Mouse (Mus musculus): ENCODE data around the gene Ctdsp2. TPM values are rescaled to one million over a fixed set of nuclear protein-coding genes. Genes with fewer than 3 reads are reported as not detected.

Ctdsp2 gene
- polyA plus RNA-seq, 1 experiment from 2014 or later, result 109 TPM

GRCm38 (mm10) chr10:127048608-127049394, 70.3 kb downstream of the Ctdsp2 start:
- DNase-seq (ENCODE audit: low spot score), result no peak
- no peak overlapping the region for H3K9ac ChIP-seq (ENCODE audit: low read depth, low read length)

More at GRCm38 (mm10) chr10:127048608-127049394, 70.3 kb downstream of the Ctdsp2 start:
- no peak overlapping the region for H3K27ac ChIP-seq (replicated peaks; ENCODE audit: low read depth, low read length)
- WGBS, result 3% methylated on average over 35 of the region's 35 CpGs
- no peaks in the 10 kb centered on the region for H3K9me3 ChIP-seq (ENCODE audit: control insufficient read depth, low read length)
- H3K4me1 ChIP-seq (ENCODE audit: control insufficient read depth, insufficient read depth, low read length), result no peaks in the 10 kb centered on the region
- H3K4me3 ChIP-seq (ENCODE audit: low read depth, low read length), result peak overlapping the region; percentile 15
- H3K27me3 ChIP-seq (replicated peaks; ENCODE audit: control insufficient read depth, insufficient read depth, low read length), result peaks cover 50% of the 10 kb centered on the region
- 0 out of 2 replicates have a peak, but pooled peaks have one; percentile 8 for ATAC-seq (ENCODE audit: low read depth)
- H3K4me2 ChIP-seq (ENCODE audit: low read depth, low read length), result peak overlapping the region; percentile 28
- H3K36me3 ChIP-seq (ENCODE audit: control insufficient read depth, insufficient read depth, low read length), result peaks cover 6% of the 10 kb centered on the region; the same call in 1 of the 2 replicates

MicroRNA genes within 50 kb of the gene (microRNA counts, 519-probe panel; counts per million panel counts)
- microRNA mmu-miR-26a (2,601 counts per million, percentile 54 among the panel's probes with 10 or more counts), microRNA mmu-miR-546 (19.3 counts per million)

Small RNAs within 50 kb of the gene (microRNA-seq; reads per million reads assigned to microRNA genes)
- gene Mir26a-2 (ENCODE audit: borderline number of aligned reads) (57.9 reads per million, percentile 47 among the genes with 10 or more reads in this experiment), gene Mir546 (ENCODE audit: borderline number of aligned reads) (not detected)

Other genes starting within 250 kb of the Ctdsp2 start
- gene Atp23, start 77.4 kb upstream of the Ctdsp2 start, polyA plus RNA-seq (2014; fragmentation: Nextera tagmentation; extraction: Ambion mirVana), result 16.7 and 20.6 TPM in 2 replicates
- gene Avil, start 22.0 kb downstream of the Ctdsp2 start, polyA plus RNA-seq (2014; fragmentation: Nextera tagmentation; extraction: Ambion mirVana), result 7.8 and 9.0 TPM in 2 replicates
- gene Tsfm, start 52.1 kb downstream of the Ctdsp2 start, polyA plus RNA-seq (2014; fragmentation: Nextera tagmentation; extraction: Ambion mirVana), result 61.0 and 61.3 TPM in 2 replicates
- 47.7 and 55.9 TPM in 2 replicates for gene Mettl1, start 62.7 kb downstream of the Ctdsp2 start, polyA plus RNA-seq (2014; fragmentation: Nextera tagmentation; extraction: Ambion mirVana)
- gene Eef1akmt3, start 62.8 kb downstream of the Ctdsp2 start, polyA plus RNA-seq (2014; fragmentation: Nextera tagmentation; extraction: Ambion mirVana), result 0.84 and 1.0 TPM in 2 replicates
- 0.13 and 0.29 TPM in 2 replicates for gene Cyp27b1, start 69.5 kb downstream of the Ctdsp2 start, polyA plus RNA-seq (2014; fragmentation: Nextera tagmentation; extraction: Ambion mirVana)
- 1.5 and 2.0 TPM in 2 replicates for gene March9, start 81.5 kb downstream of the Ctdsp2 start, polyA plus RNA-seq (2014; fragmentation: Nextera tagmentation; extraction: Ambion mirVana)
- gene Cdk4, start 84.8 kb downstream of the Ctdsp2 start, polyA plus RNA-seq (2014; fragmentation: Nextera tagmentation; extraction: Ambion mirVana), result 1,371 and 1,625 TPM in 2 replicates
- 51.8 and 53.6 TPM in 2 replicates for gene Tspan31, start 91.5 kb downstream of the Ctdsp2 start, polyA plus RNA-seq (2014; fragmentation: Nextera tagmentation; extraction: Ambion mirVana)
- gene Agap2, start 96.6 kb downstream of the Ctdsp2 start, polyA plus RNA-seq (2014; fragmentation: Nextera tagmentation; extraction: Ambion mirVana), result 0.45 and 0.72 TPM in 2 replicates
- gene Os9, start 142.4 kb downstream of the Ctdsp2 start, polyA plus RNA-seq (2014; fragmentation: Nextera tagmentation; extraction: Ambion mirVana), result 59.3 and 62.9 TPM in 2 replicates
- 9.0 and 9.8 TPM in 2 replicates for gene B4galnt1, start 186.5 kb downstream of the Ctdsp2 start, polyA plus RNA-seq (2014; fragmentation: Nextera tagmentation; extraction: Ambion mirVana)
- 0.86 and 1.7 TPM in 2 replicates for gene Slc26a10, start 201.9 kb downstream of the Ctdsp2 start, polyA plus RNA-seq (2014; fragmentation: Nextera tagmentation; extraction: Ambion mirVana)
- 76.7 and 87.7 TPM in 2 replicates for gene Arhgef25, start 211.4 kb downstream of the Ctdsp2 start, polyA plus RNA-seq (2014; fragmentation: Nextera tagmentation; extraction: Ambion mirVana)
- gene Dtx3, start 217.0 kb downstream of the Ctdsp2 start, polyA plus RNA-seq (2014; fragmentation: Nextera tagmentation; extraction: Ambion mirVana), result 112 and 120 TPM in 2 replicates
- 19.3 and 20.7 TPM in 2 replicates for gene Pip4k2c, start 232.9 kb downstream of the Ctdsp2 start, polyA plus RNA-seq (2014; fragmentation: Nextera tagmentation; extraction: Ambion mirVana)